Mouse (Mus musculus) neural tube, embryonic 15.5 days (tissue): Measurements from ENCODE around the gene Cand1. TPM values are rescaled to one million over a fixed set of nuclear protein-coding genes. Genes with fewer than 3 reads are reported as not detected.

Source experiments
- ATAC-seq: fragments of 200-750 bp; cut with Nextera tagmentation; 2 replicates; pipeline ENCODE4 v1.8.0; 2017; ENCODE audit warnings: mild to moderate bottlenecking, moderate TSS enrichment, moderate library complexity; ENCODE audit not compliant: low FRiP score
- H3K27ac ChIP-seq: fragments of 300-500 bp; sonication (generic); replicated peaks from 2 replicates; pipeline ENCODE4 v1.5.1; 2015; ENCODE audit warnings: mild to moderate bottlenecking, inconsistent platforms
- H3K27me3 ChIP-seq: fragments of 300-500 bp; sonication (generic); replicated peaks from 2 replicates; pipeline ENCODE4 v1.6.1; 2015; ENCODE audit warnings: inconsistent platforms
- H3K36me3 ChIP-seq: fragments of 300-500 bp; sonication (generic); 2 replicates; pipeline ENCODE4 v1.6.1; 2015; ENCODE audit warnings: inconsistent platforms
- H3K4me1 ChIP-seq: fragments of 300-500 bp; sonication (generic); 2 replicates; pipeline ENCODE4 v1.6.1; 2015; ENCODE audit warnings: inconsistent platforms
- H3K4me2 ChIP-seq: fragments of 300-500 bp; sonication (generic); 2 replicates; pipeline ENCODE4 v1.6.1; 2015; ENCODE audit warnings: inconsistent platforms, mild to moderate bottlenecking, moderate library complexity
- H3K4me3 ChIP-seq: fragments of 300-500 bp; sonication (generic); replicated peaks from 2 replicates; pipeline ENCODE4 v1.5.1; 2015; ENCODE audit warnings: mild to moderate bottlenecking, inconsistent platforms
- H3K9ac ChIP-seq: fragments of 300-500 bp; sonication (generic); replicated peaks from 2 replicates; pipeline ENCODE4 v1.6.1; 2015; ENCODE audit warnings: mild to moderate bottlenecking, inconsistent platforms
- H3K9me3 ChIP-seq: fragments of 300-500 bp; sonication (generic); replicated peaks from 2 replicates; pipeline ENCODE4 v1.6.1; 2016; ENCODE audit warnings: inconsistent platforms
- WGBS: fragments of 180-500 bp; shearing (Covaris S2); methylation state at CpG from one replicate; pipeline ENCODE4 v1.1.7; 2015; ENCODE audit warnings: mixed read lengths; 5-methylcytosine and 5-hydroxymethylcytosine counted together
- polyA plus RNA-seq: library from polyadenylated mRNA; unstranded; fragments of >200 nt; fragmentation: Nextera tagmentation; extraction: Ambion mirVana; gene quantifications from 2 replicates; pipeline ENCODE4 v1.2.1, GENCODE M21; 2015

Cand1 gene
- polyA plus RNA-seq, result 43.1 and 47.8 TPM in 2 replicates

- Histone ChIP-seq H3K4me2 (peak within 1 kb of the TSS; percentile 71), H3K27ac (peak within 1 kb of the TSS; percentile 95), H3K9ac (peak within 1 kb of the TSS; percentile 96), H3K27me3 (no peaks in the 10 kb centered on the region), H3K9me3 (no peaks in the 10 kb centered on the region), H3K4me1 (peaks cover 21% of the 10 kb centered on the region), H3K4me3 (peak within 1 kb of the TSS; percentile 89), H3K36me3 (peaks cover 4% of the 10 kb centered on the region; the same call in 1 of the 2 replicates)
- peak; percentile 98 for ATAC-seq
- under 1% methylated on average over 65 of the region's 67 CpGs for WGBS
Observed at GRCm38 (mm10) chr10:119239969-119240721, at the start of gene Cand1. Cand1 (minus strand) TSS chr10:119240055.

GRCm38 (mm10) chr10:119278871-119279270 is 39.0 kb upstream of the Cand1 start:
- H3K4me1 ChIP-seq, result no peaks in the 10 kb centered on the region
- no peaks in the 10 kb centered on the region for H3K27me3 ChIP-seq
- no peak overlapping the region for H3K4me3 ChIP-seq
- ATAC-seq, result no peak
- no peak overlapping the region for H3K9ac ChIP-seq
- H3K36me3 ChIP-seq, result no peaks in the 10 kb centered on the region
- no peak overlapping the region for H3K4me2 ChIP-seq
- H3K27ac ChIP-seq, result no peak overlapping the region
- H3K9me3 ChIP-seq, result no peaks in the 10 kb centered on the region
- 92% methylated on average over 10 of the region's 10 CpGs for WGBS

- no peak overlapping the region for H3K4me2 ChIP-seq
- no peak overlapping the region for H3K27ac ChIP-seq
- WGBS, result 92% methylated on average over 6 of the region's 6 CpGs
- no peak for ATAC-seq
- H3K36me3 ChIP-seq, result no peaks in the 10 kb centered on the region
- no peak overlapping the region for H3K4me3 ChIP-seq
- H3K4me1 ChIP-seq, result no peaks in the 10 kb centered on the region
- H3K27me3 ChIP-seq, result no peaks in the 10 kb centered on the region
- H3K9me3 ChIP-seq, result no peaks in the 10 kb centered on the region
- no peak overlapping the region for H3K9ac ChIP-seq
Observed at GRCm38 (mm10) chr10:119274333-119274732, 34.5 kb upstream of the Cand1 start.

GRCm38 (mm10) chr10:119272536-119272935 is 32.7 kb upstream of the Cand1 start:
- ATAC-seq, result no peak
- Histone ChIP-seq H3K9me3 (no peaks in the 10 kb centered on the region), H3K27ac (no peak overlapping the region), H3K4me1 (no peaks in the 10 kb centered on the region), H3K4me3 (no peak overlapping the region), H3K27me3 (no peaks in the 10 kb centered on the region), H3K9ac (no peak overlapping the region), H3K36me3 (no peaks in the 10 kb centered on the region), H3K4me2 (no peak overlapping the region)
- WGBS, result 91% methylated on average over 10 of the region's 10 CpGs

GRCm38 (mm10) chr10:119272005-119272404 is 32.1 kb upstream of the Cand1 start:
- Histone ChIP-seq H3K27me3 (no peaks in the 10 kb centered on the region), H3K4me3 (no peak overlapping the region), H3K4me1 (no peaks in the 10 kb centered on the region), H3K9ac (no peak overlapping the region), H3K36me3 (no peaks in the 10 kb centered on the region), H3K9me3 (no peaks in the 10 kb centered on the region), H3K4me2 (no peak overlapping the region), H3K27ac (no peak overlapping the region)
- no peak for ATAC-seq
- WGBS, result 97% methylated on average over 10 of the region's 10 CpGs

GRCm38 (mm10) chr10:119271101-119271500 is 31.2 kb upstream of the Cand1 start:
- Histone ChIP-seq H3K27ac (no peak overlapping the region), H3K4me1 (no peaks in the 10 kb centered on the region), H3K9ac (no peak overlapping the region), H3K27me3 (no peaks in the 10 kb centered on the region), H3K4me2 (no peak overlapping the region), H3K4me3 (no peak overlapping the region), H3K36me3 (no peaks in the 10 kb centered on the region), H3K9me3 (no peaks in the 10 kb centered on the region)
- 93% methylated on average over 10 of the region's 10 CpGs for WGBS
- ATAC-seq, result no peak

- Histone ChIP-seq H3K36me3 (no peaks in the 10 kb centered on the region), H3K9me3 (no peaks in the 10 kb centered on the region), H3K4me3 (no peak overlapping the region), H3K4me1 (no peaks in the 10 kb centered on the region), H3K27ac (no peak overlapping the region), H3K4me2 (no peak overlapping the region), H3K27me3 (no peaks in the 10 kb centered on the region), H3K9ac (no peak overlapping the region)
- 64% methylated on average over 12 of the region's 12 CpGs for WGBS
- no peak for ATAC-seq
Observed at GRCm38 (mm10) chr10:119270384-119270985, 30.6 kb upstream of the Cand1 start.

- no peak overlapping the region for H3K9ac ChIP-seq
- no peaks in the 10 kb centered on the region for H3K27me3 ChIP-seq
- no peaks in the 10 kb centered on the region for H3K9me3 ChIP-seq
- no peak overlapping the region for H3K27ac ChIP-seq
- no peak overlapping the region for H3K4me2 ChIP-seq
- H3K36me3 ChIP-seq, result no peaks in the 10 kb centered on the region
- ATAC-seq, result no peak
- no peaks in the 10 kb centered on the region for H3K4me1 ChIP-seq
- H3K4me3 ChIP-seq, result no peak overlapping the region
- WGBS, result 68% methylated on average over 7 of the region's 7 CpGs
Observed at GRCm38 (mm10) chr10:119264761-119265160, 24.9 kb upstream of the Cand1 start.

GRCm38 (mm10) chr10:119262821-119263220 is 23.0 kb upstream of the Cand1 start:
- no peak overlapping the region for H3K4me3 ChIP-seq
- H3K4me1 ChIP-seq, result no peaks in the 10 kb centered on the region
- no peaks in the 10 kb centered on the region for H3K27me3 ChIP-seq
- ATAC-seq, result no peak
- no peak overlapping the region for H3K9ac ChIP-seq
- WGBS, result 88% methylated on average over 5 of the region's 5 CpGs
- H3K36me3 ChIP-seq, result no peaks in the 10 kb centered on the region
- no peak overlapping the region for H3K4me2 ChIP-seq
- H3K9me3 ChIP-seq, result no peaks in the 10 kb centered on the region
- H3K27ac ChIP-seq, result no peak overlapping the region

- Histone ChIP-seq H3K9me3 (no peaks in the 10 kb centered on the region), H3K9ac (no peak overlapping the region), H3K4me1 (no peaks in the 10 kb centered on the region), H3K27me3 (no peaks in the 10 kb centered on the region), H3K4me2 (no peak overlapping the region), H3K36me3 (no peaks in the 10 kb centered on the region), H3K4me3 (no peak overlapping the region), H3K27ac (no peak overlapping the region)
- no peak for ATAC-seq
- 80% methylated on average over 4 of the region's 4 CpGs for WGBS
Observed at GRCm38 (mm10) chr10:119257876-119258275, 18.0 kb upstream of the Cand1 start.

- peaks cover 6% of the 10 kb centered on the region for H3K4me1 ChIP-seq
- H3K9ac ChIP-seq, result no peak overlapping the region
- no peak overlapping the region for H3K27ac ChIP-seq
- ATAC-seq, result no peak
- H3K36me3 ChIP-seq, result no peaks in the 10 kb centered on the region
- no peak overlapping the region for H3K4me3 ChIP-seq
- no peaks in the 10 kb centered on the region for H3K9me3 ChIP-seq
- no peak overlapping the region for H3K4me2 ChIP-seq
- no peaks in the 10 kb centered on the region for H3K27me3 ChIP-seq
- 86% methylated on average over 14 of the region's 14 CpGs for WGBS
Observed at GRCm38 (mm10) chr10:119244146-119244545, 4.3 kb upstream of the Cand1 start.

GRCm38 (mm10) chr10:119240722-119241089 is 851 bp upstream of the Cand1 start:
- H3K27ac ChIP-seq, result peak overlapping the region; percentile 95

More at GRCm38 (mm10) chr10:119240722-119241089, 851 bp upstream of the Cand1 start:
- peaks cover 21% of the 10 kb centered on the region for H3K4me1 ChIP-seq
- peak overlapping the region; percentile 89 for H3K4me3 ChIP-seq
- no peaks in the 10 kb centered on the region for H3K27me3 ChIP-seq
- 4% methylated on average over 9 of the region's 9 CpGs for WGBS
- H3K36me3 ChIP-seq, result peaks cover 3% of the 10 kb centered on the region; the same call in 1 of the 2 replicates
- peak; percentile 2; the same call in 1 of the 2 replicates for ATAC-seq
- no peaks in the 10 kb centered on the region for H3K9me3 ChIP-seq
- peak overlapping the region; percentile 67 for H3K9ac ChIP-seq
- H3K4me2 ChIP-seq, result peak overlapping the region; percentile 64
